Mouse (Mus musculus): ENCODE measurements around the gene Stim2. TPM values are rescaled to one million over a fixed set of nuclear protein-coding genes. Genes with fewer than 3 reads are reported as not detected.

The Stim2 gene
- polyA plus RNA-seq, 1 experiment from 2014 or later = 16.8 TPM

DNA sequence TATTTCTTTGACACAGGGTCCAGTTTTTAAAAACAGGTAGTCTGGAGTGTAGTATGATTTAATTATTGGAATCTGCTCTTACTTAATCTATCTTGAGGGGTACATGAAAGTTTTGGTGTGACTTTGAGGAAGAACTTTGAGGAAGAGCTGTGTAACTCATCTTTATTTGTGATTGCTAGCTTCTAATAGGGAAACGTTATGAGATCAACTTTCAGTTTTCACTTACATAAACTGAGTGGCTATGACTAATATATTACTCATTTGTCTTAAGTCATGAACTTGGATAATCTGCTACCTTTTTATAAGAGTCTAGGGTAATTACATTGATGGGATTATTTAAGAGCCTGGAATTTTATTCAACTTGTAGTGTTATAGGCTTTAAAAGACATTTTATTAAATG is 15.0 kb downstream of the Stim2 start:
- no peak overlapping the region for H3K27ac ChIP-seq
- no peak for ATAC-seq (ENCODE audit: insufficient number of reproducible peaks, insufficient read depth, low FRiP score, low TSS enrichment, low read depth)
- H3K9me3 ChIP-seq = no peaks in the 10 kb centered on the region
- H3K4me1 ChIP-seq (replicated peaks) = peaks cover 2% of the 10 kb centered on the region; the same call in 1 of the 2 replicates
- H3K9ac ChIP-seq (replicated peaks) = no peak overlapping the region
- no peaks in the 10 kb centered on the region for H3K36me3 ChIP-seq
- 44% methylated on average over 1 of the region's 1 CpGs for WGBS
- H3K4me2 ChIP-seq = no peak overlapping the region
- H3K27me3 ChIP-seq = peaks cover 8% of the 10 kb centered on the region; the same call in 1 of the 2 replicates
- H3K4me3 ChIP-seq (replicated peaks) = no peak overlapping the region

- H3K27ac ChIP-seq = no peak overlapping the region
- no peak overlapping the region for H3K4me2 ChIP-seq
- no peak for ATAC-seq (ENCODE audit: insufficient number of reproducible peaks, insufficient read depth, low FRiP score, low TSS enrichment, low read depth)
- peaks cover 8% of the 10 kb centered on the region; the same call in 1 of the 2 replicates for H3K27me3 ChIP-seq
- no peak overlapping the region for H3K4me3 ChIP-seq (replicated peaks)
- no peaks in the 10 kb centered on the region for H3K36me3 ChIP-seq
- no peaks in the 10 kb centered on the region for H3K9me3 ChIP-seq
- H3K9ac ChIP-seq (replicated peaks) = no peak overlapping the region
- WGBS = 60% methylated on average over 7 of the region's 7 CpGs
- peaks cover 2% of the 10 kb centered on the region; the same call in 1 of the 2 replicates for H3K4me1 ChIP-seq (replicated peaks)
These were observed 18.8 kb downstream of the Stim2 start for GRCm38 (mm10) chr5:54017143-54017542.

GRCm38 (mm10) chr5:54018856-54019255 is 20.6 kb downstream of the Stim2 start:
- no peak overlapping the region for H3K4me2 ChIP-seq
- H3K36me3 ChIP-seq = no peaks in the 10 kb centered on the region
- WGBS = 92% methylated on average over 2 of the region's 2 CpGs
- no peak overlapping the region for H3K27ac ChIP-seq
- H3K4me3 ChIP-seq (replicated peaks) = no peak overlapping the region
- H3K4me1 ChIP-seq (replicated peaks) = no peaks in the 10 kb centered on the region
- no peaks in the 10 kb centered on the region for H3K9me3 ChIP-seq
- no peak overlapping the region for H3K9ac ChIP-seq (replicated peaks)
- H3K27me3 ChIP-seq = peaks cover 8% of the 10 kb centered on the region; the same call in 1 of the 2 replicates
- no peak for ATAC-seq (ENCODE audit: insufficient number of reproducible peaks, insufficient read depth, low FRiP score, low TSS enrichment, low read depth)

GRCm38 (mm10) chr5:54019546-54019945 is 21.2 kb downstream of the Stim2 start:
- H3K9ac ChIP-seq (replicated peaks) = no peak overlapping the region
- H3K4me1 ChIP-seq (replicated peaks) = no peaks in the 10 kb centered on the region
- H3K27me3 ChIP-seq = peaks cover 8% of the 10 kb centered on the region; the same call in 1 of the 2 replicates
- no peak overlapping the region for H3K4me3 ChIP-seq (replicated peaks)
- no peak for ATAC-seq (ENCODE audit: insufficient number of reproducible peaks, insufficient read depth, low FRiP score, low TSS enrichment, low read depth)
- H3K4me2 ChIP-seq = no peak overlapping the region
- no peak overlapping the region for H3K27ac ChIP-seq
- H3K36me3 ChIP-seq = no peaks in the 10 kb centered on the region
- WGBS = 71% methylated on average over 4 of the region's 4 CpGs
- H3K9me3 ChIP-seq = no peaks in the 10 kb centered on the region

- Histone ChIP-seq H3K4me2 (no peak overlapping the region), H3K9ac (replicated peaks) (no peak overlapping the region), H3K4me3 (replicated peaks) (no peak overlapping the region), H3K9me3 (no peaks in the 10 kb centered on the region), H3K36me3 (no peaks in the 10 kb centered on the region), H3K4me1 (replicated peaks) (no peaks in the 10 kb centered on the region), H3K27me3 (no peaks in the 10 kb centered on the region), H3K27ac (no peak overlapping the region)
- no peak for ATAC-seq (ENCODE audit: insufficient number of reproducible peaks, insufficient read depth, low FRiP score, low TSS enrichment, low read depth)
- WGBS = 74% methylated on average over 3 of the region's 3 CpGs
These were observed 26.3 kb downstream of the Stim2 start for GRCm38 (mm10) chr5:54024610-54025009.

DNA sequence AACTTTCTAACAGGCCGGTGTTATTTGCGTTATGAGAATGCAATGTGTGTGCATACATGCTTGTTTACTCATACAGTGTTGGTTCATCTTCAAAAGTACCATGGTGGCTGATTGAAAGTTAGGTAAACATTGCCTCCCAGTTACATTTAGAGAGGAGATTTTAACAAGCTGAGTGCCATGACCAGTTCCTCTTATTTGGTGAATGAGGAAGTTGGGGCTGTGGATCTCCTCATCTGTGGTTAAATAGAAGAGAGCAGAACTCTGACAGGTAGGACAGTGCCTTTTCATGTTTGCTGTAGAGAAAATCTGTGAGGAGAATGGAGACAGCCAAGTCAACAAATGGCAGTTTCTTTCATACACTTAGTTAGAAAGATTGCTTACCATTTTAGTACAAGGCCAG is 27.3 kb downstream of the Stim2 start:
- no peak overlapping the region for H3K9ac ChIP-seq (replicated peaks)
- H3K4me2 ChIP-seq = no peak overlapping the region
- WGBS = 98% methylated on average over 2 of the region's 2 CpGs
- ATAC-seq (ENCODE audit: insufficient number of reproducible peaks, insufficient read depth, low FRiP score, low TSS enrichment, low read depth) = no peak
- no peak overlapping the region for H3K4me3 ChIP-seq (replicated peaks)
- no peaks in the 10 kb centered on the region for H3K9me3 ChIP-seq
- H3K4me1 ChIP-seq (replicated peaks) = no peaks in the 10 kb centered on the region
- H3K27me3 ChIP-seq = no peaks in the 10 kb centered on the region
- no peaks in the 10 kb centered on the region for H3K36me3 ChIP-seq
- no peak overlapping the region for H3K27ac ChIP-seq

DNA sequence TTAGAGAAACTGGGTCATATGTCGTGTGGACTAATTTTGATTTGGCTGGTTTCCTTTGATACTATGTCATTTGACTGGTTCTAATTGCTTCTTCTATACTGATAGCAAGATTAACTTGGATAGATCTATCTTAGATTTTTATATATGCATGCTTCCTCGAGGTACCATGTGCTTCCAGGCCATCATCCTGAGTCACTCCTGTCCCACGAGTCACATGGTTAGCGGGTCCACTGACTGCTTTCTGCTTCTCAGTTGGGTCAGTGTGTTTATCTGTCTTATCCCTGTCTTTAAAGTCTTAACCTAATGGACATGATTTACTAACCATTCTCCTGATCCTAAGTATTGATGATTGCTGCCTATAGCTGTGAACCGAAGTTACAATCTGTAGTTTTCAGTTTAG is 34.9 kb downstream of the Stim2 start:
- no peak overlapping the region for H3K4me3 ChIP-seq (replicated peaks)
- H3K27me3 ChIP-seq = no peaks in the 10 kb centered on the region
- 77% methylated on average over 5 of the region's 5 CpGs for WGBS
- H3K9me3 ChIP-seq = no peaks in the 10 kb centered on the region
- peaks cover 6% of the 10 kb centered on the region for H3K4me1 ChIP-seq (replicated peaks)
- no peaks in the 10 kb centered on the region for H3K36me3 ChIP-seq
- H3K9ac ChIP-seq (replicated peaks) = no peak overlapping the region
- no peak overlapping the region for H3K27ac ChIP-seq
- H3K4me2 ChIP-seq = no peak overlapping the region
- no peak for ATAC-seq (ENCODE audit: insufficient number of reproducible peaks, insufficient read depth, low FRiP score, low TSS enrichment, low read depth)

DNA sequence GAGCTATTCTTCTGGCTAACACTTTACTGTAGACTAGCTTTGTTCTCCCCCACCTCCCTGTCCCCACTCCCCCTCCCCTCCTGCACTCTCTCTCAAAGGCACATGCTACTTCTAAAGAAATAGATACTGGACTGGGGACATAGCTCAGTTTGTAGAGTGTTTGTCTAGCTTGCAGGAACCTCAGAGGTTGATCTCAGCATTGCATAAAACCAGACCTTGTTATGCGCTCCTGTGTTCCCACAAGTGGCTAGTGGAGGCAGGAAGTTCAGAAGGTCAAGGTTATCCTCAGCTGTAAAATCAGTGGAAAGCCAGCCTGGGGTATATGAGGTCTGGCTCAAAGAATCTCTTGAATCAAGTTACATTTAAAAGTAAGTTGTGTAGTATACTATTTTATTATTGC is 36.4 kb downstream of the Stim2 start:
- peaks cover 8% of the 10 kb centered on the region for H3K4me1 ChIP-seq (replicated peaks)
- no peak for ATAC-seq (ENCODE audit: insufficient number of reproducible peaks, insufficient read depth, low FRiP score, low TSS enrichment, low read depth)
- no peaks in the 10 kb centered on the region for H3K9me3 ChIP-seq
- no peaks in the 10 kb centered on the region for H3K36me3 ChIP-seq
- H3K4me2 ChIP-seq = no peak overlapping the region
- no peaks in the 10 kb centered on the region for H3K27me3 ChIP-seq
- H3K9ac ChIP-seq (replicated peaks) = no peak overlapping the region
- H3K4me3 ChIP-seq (replicated peaks) = no peak overlapping the region
- no peak overlapping the region for H3K27ac ChIP-seq
- 33% methylated on average over 1 of the region's 1 CpGs for WGBS

DNA sequence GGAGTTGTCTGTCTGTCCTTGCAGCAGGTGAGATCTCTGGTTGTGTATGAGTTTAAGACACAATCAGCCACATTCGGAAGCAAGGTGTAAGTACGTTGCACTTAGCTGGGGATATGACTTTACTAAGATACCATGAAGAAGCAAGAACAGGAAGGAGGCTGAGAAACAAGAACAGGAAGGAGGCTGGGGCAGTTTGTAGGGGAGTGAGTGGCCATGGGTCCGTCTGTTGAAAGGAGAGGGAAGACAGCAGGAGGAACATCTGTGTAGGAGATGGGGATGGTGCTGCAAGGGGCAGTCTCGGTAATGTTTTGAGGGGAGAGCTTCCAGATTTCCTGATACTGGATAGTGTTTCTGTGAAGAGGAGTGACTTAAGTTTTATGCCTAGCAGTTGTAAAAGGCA is 40.3 kb downstream of the Stim2 start:
- WGBS = 68% methylated on average over 4 of the region's 4 CpGs
- Histone ChIP-seq H3K4me2 (no peak overlapping the region), H3K27me3 (no peaks in the 10 kb centered on the region), H3K4me1 (replicated peaks) (peaks cover 17% of the 10 kb centered on the region), H3K9ac (replicated peaks) (no peak overlapping the region), H3K27ac (no peak overlapping the region), H3K9me3 (no peaks in the 10 kb centered on the region), H3K4me3 (replicated peaks) (no peak overlapping the region), H3K36me3 (no peaks in the 10 kb centered on the region)
- ATAC-seq (ENCODE audit: insufficient number of reproducible peaks, insufficient read depth, low FRiP score, low TSS enrichment, low read depth) = no peak

GRCm38 (mm10) chr5:54040527-54040926 is 42.2 kb downstream of the Stim2 start:
- no peak for ATAC-seq (ENCODE audit: insufficient number of reproducible peaks, insufficient read depth, low FRiP score, low TSS enrichment, low read depth)
- Histone ChIP-seq H3K36me3 (no peaks in the 10 kb centered on the region), H3K4me2 (no peak overlapping the region), H3K9me3 (no peaks in the 10 kb centered on the region), H3K27ac (no peak overlapping the region), H3K4me1 (replicated peaks) (peaks cover 11% of the 10 kb centered on the region), H3K9ac (replicated peaks) (no peak overlapping the region), H3K4me3 (replicated peaks) (no peak overlapping the region), H3K27me3 (no peaks in the 10 kb centered on the region)
- 68% methylated on average over 8 of the region's 8 CpGs for WGBS

DNA sequence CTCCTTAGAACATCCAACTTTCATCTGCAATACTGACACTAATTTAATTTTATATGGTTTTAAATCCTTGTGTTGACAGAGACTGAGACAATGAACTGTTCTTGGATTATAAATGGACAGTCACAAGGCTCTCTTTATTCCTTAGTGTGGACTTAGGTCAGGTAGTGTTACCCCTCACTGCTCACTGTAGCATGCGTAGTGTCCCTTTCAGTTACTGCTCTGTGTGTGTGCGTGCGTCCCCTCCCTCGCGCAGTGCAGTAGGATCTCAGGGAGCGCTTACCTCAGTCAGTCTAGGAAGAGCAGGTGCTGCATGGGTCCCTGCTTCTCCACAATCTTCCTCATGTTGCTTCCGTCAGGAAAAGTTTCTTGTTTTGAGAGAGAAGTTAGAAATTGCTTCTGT is 43.7 kb downstream of the Stim2 start:
- Histone ChIP-seq H3K27me3 (no peaks in the 10 kb centered on the region), H3K27ac (no peak overlapping the region), H3K4me1 (replicated peaks) (peaks cover 11% of the 10 kb centered on the region), H3K9ac (replicated peaks) (no peak overlapping the region), H3K4me2 (no peak overlapping the region), H3K4me3 (replicated peaks) (no peak overlapping the region), H3K36me3 (no peaks in the 10 kb centered on the region), H3K9me3 (no peaks in the 10 kb centered on the region)
- ATAC-seq (ENCODE audit: insufficient number of reproducible peaks, insufficient read depth, low FRiP score, low TSS enrichment, low read depth) = no peak
- 94% methylated on average over 7 of the region's 7 CpGs for WGBS

DNA sequence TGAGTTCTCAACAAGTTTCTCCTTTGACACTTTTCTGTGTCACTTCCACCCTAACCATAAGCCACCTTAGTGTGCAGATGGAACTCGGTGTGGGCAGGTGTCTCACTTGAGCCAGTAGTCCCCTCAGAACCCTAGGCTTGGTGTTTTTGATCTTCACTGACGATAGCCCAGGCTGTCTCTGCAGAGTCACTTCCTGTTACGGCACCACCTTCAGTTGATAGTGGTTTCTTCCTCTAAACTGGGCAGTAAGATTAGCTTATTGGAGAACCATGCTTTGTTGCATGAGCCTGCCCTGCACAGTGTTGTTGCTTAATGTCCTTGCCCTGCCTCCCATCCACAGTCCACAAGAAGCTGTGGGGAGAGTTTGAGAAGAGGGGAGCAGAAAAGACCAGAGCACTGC is 47.2 kb downstream of the Stim2 start:
- Histone ChIP-seq H3K27ac (no peak overlapping the region), H3K4me1 (replicated peaks) (peaks cover 1% of the 10 kb centered on the region), H3K4me3 (replicated peaks) (no peak overlapping the region), H3K9me3 (no peaks in the 10 kb centered on the region), H3K27me3 (no peaks in the 10 kb centered on the region), H3K36me3 (no peaks in the 10 kb centered on the region), H3K9ac (replicated peaks) (no peak overlapping the region), H3K4me2 (no peak overlapping the region)
- no peak for ATAC-seq (ENCODE audit: insufficient number of reproducible peaks, insufficient read depth, low FRiP score, low TSS enrichment, low read depth)
- WGBS = 76% methylated on average over 3 of the region's 3 CpGs

Measured in limb, embryonic 12.5 days (tissue).